Mouse (Mus musculus): Measurements from ENCODE around the gene Gnpat. TPM values are rescaled to one million over a fixed set of nuclear protein-coding genes. Genes with fewer than 3 reads are reported as not detected.

Gene Gnpat
- polyA plus RNA-seq, 1 experiment from 2014 or later: 41.4 TPM

GRCm38 (mm10) chr8:124831531-124831930, 31.3 kb upstream of the Gnpat start:
- H3K4me1 ChIP-seq (replicated peaks; ENCODE audit: control insufficient read depth, insufficient read depth): no peaks in the 10 kb centered on the region
- no peaks in the 10 kb centered on the region for H3K9me3 ChIP-seq (ENCODE audit: control insufficient read depth, low read length)
- no peaks in the 10 kb centered on the region for H3K36me3 ChIP-seq (ENCODE audit: control insufficient read depth, insufficient read depth, low read length)
- no peak overlapping the region for H3K27ac ChIP-seq (replicated peaks)
- WGBS: 75% methylated on average over 6 of the region's 6 CpGs
- no peaks in the 10 kb centered on the region for H3K27me3 ChIP-seq (ENCODE audit: control insufficient read depth, insufficient read depth, low read length)
- ATAC-seq (ENCODE audit: low FRiP score, low TSS enrichment) (no peak), DNase-seq (ENCODE audit: low spot score) (no peak)
- H3K9ac ChIP-seq (ENCODE audit: low read length): no peak overlapping the region
- H3K4me2 ChIP-seq (replicated peaks; ENCODE audit: low read depth): no peak overlapping the region
- H3K4me3 ChIP-seq (ENCODE audit: low read depth, low read length): no peak overlapping the region
- TF ChIP-seq EP300 (optimal IDR thresholded peaks at IDR 0.05): no peak
- TF ChIP-seq CTCF (IDR thresholded peaks at IDR 0.05; ENCODE audit: low read depth): no peak

GRCm38 (mm10) chr8:124831941-124832340, 30.9 kb upstream of the Gnpat start:
- Histone ChIP-seq H3K27me3 (ENCODE audit: control insufficient read depth, insufficient read depth, low read length) (no peaks in the 10 kb centered on the region), H3K9ac (ENCODE audit: low read length) (no peak overlapping the region), H3K27ac (replicated peaks) (no peak overlapping the region), H3K4me1 (replicated peaks; ENCODE audit: control insufficient read depth, insufficient read depth) (no peaks in the 10 kb centered on the region), H3K9me3 (ENCODE audit: control insufficient read depth, low read length) (no peaks in the 10 kb centered on the region), H3K36me3 (ENCODE audit: control insufficient read depth, insufficient read depth, low read length) (no peaks in the 10 kb centered on the region), H3K4me2 (replicated peaks; ENCODE audit: low read depth) (no peak overlapping the region), H3K4me3 (ENCODE audit: low read depth, low read length) (no peak overlapping the region)
- DNase-seq (ENCODE audit: low spot score): no peak
- no peak for TF ChIP-seq EP300 (optimal IDR thresholded peaks at IDR 0.05)
- no peak for TF ChIP-seq CTCF (IDR thresholded peaks at IDR 0.05; ENCODE audit: low read depth)
- 87% methylated on average over 6 of the region's 6 CpGs for WGBS
- ATAC-seq (ENCODE audit: low FRiP score, low TSS enrichment): no peak

GRCm38 (mm10) chr8:124833430-124834205, 29.2 kb upstream of the Gnpat start:
- DNase-seq (ENCODE audit: low spot score): no peak
- Histone ChIP-seq H3K4me1 (replicated peaks; ENCODE audit: control insufficient read depth, insufficient read depth) (no peaks in the 10 kb centered on the region), H3K36me3 (ENCODE audit: control insufficient read depth, insufficient read depth, low read length) (no peaks in the 10 kb centered on the region), H3K9me3 (ENCODE audit: control insufficient read depth, low read length) (no peaks in the 10 kb centered on the region), H3K4me3 (ENCODE audit: low read depth, low read length) (peak overlapping the region; percentile 0; the same call in 1 of the 2 replicates), H3K27ac (replicated peaks) (no peak overlapping the region), H3K27me3 (ENCODE audit: control insufficient read depth, insufficient read depth, low read length) (no peaks in the 10 kb centered on the region), H3K9ac (ENCODE audit: low read length) (0 out of 2 replicates have a peak overlapping the region, but pooled peaks have one; percentile 14), H3K4me2 (replicated peaks; ENCODE audit: low read depth) (peak overlapping the region; percentile 35)
- WGBS: 29% methylated on average over 15 of the region's 15 CpGs
- no peak for TF ChIP-seq CTCF (IDR thresholded peaks at IDR 0.05; ENCODE audit: low read depth)
- no peak for TF ChIP-seq EP300 (optimal IDR thresholded peaks at IDR 0.05)
- ATAC-seq (ENCODE audit: low FRiP score, low TSS enrichment): no peak

GRCm38 (mm10) chr8:124835848-124836247, 27.0 kb upstream of the Gnpat start:
- H3K4me2 ChIP-seq (replicated peaks; ENCODE audit: low read depth): no peak overlapping the region
- ATAC-seq (ENCODE audit: low FRiP score, low TSS enrichment) (no peak), DNase-seq (ENCODE audit: low spot score) (no peak)
- no peaks in the 10 kb centered on the region for H3K9me3 ChIP-seq (ENCODE audit: control insufficient read depth, low read length)
- H3K4me3 ChIP-seq (ENCODE audit: low read depth, low read length): no peak overlapping the region
- TF ChIP-seq EP300 (optimal IDR thresholded peaks at IDR 0.05) (no peak), CTCF (IDR thresholded peaks at IDR 0.05; ENCODE audit: low read depth) (no peak)
- no peaks in the 10 kb centered on the region for H3K4me1 ChIP-seq (replicated peaks; ENCODE audit: control insufficient read depth, insufficient read depth)
- peaks cover 13% of the 10 kb centered on the region for H3K36me3 ChIP-seq (ENCODE audit: control insufficient read depth, insufficient read depth, low read length)
- no peaks in the 10 kb centered on the region for H3K27me3 ChIP-seq (ENCODE audit: control insufficient read depth, insufficient read depth, low read length)
- H3K27ac ChIP-seq (replicated peaks): no peak overlapping the region
- H3K9ac ChIP-seq (ENCODE audit: low read length): no peak overlapping the region

- Histone ChIP-seq H3K36me3 (ENCODE audit: control insufficient read depth, insufficient read depth, low read length) (peaks cover 13% of the 10 kb centered on the region), H3K4me2 (replicated peaks; ENCODE audit: low read depth) (no peak overlapping the region), H3K27ac (replicated peaks) (no peak overlapping the region), H3K9ac (ENCODE audit: low read length) (no peak overlapping the region), H3K4me1 (replicated peaks; ENCODE audit: control insufficient read depth, insufficient read depth) (no peaks in the 10 kb centered on the region), H3K9me3 (ENCODE audit: control insufficient read depth, low read length) (no peaks in the 10 kb centered on the region), H3K4me3 (ENCODE audit: low read depth, low read length) (no peak overlapping the region), H3K27me3 (ENCODE audit: control insufficient read depth, insufficient read depth, low read length) (no peaks in the 10 kb centered on the region)
- WGBS: 86% methylated on average over 7 of the region's 7 CpGs
- ATAC-seq (ENCODE audit: low FRiP score, low TSS enrichment): no peak
- DNase-seq (ENCODE audit: low spot score): no peak
- TF ChIP-seq CTCF (IDR thresholded peaks at IDR 0.05; ENCODE audit: low read depth) (no peak), EP300 (optimal IDR thresholded peaks at IDR 0.05) (no peak)
These were observed 26.6 kb upstream of the Gnpat start for GRCm38 (mm10) chr8:124836273-124836672.

- ATAC-seq (ENCODE audit: low FRiP score, low TSS enrichment) (no peak), DNase-seq (ENCODE audit: low spot score) (no peak)
- Histone ChIP-seq H3K9ac (ENCODE audit: low read length) (no peak overlapping the region), H3K27ac (replicated peaks) (no peak overlapping the region), H3K27me3 (ENCODE audit: control insufficient read depth, insufficient read depth, low read length) (no peaks in the 10 kb centered on the region), H3K36me3 (ENCODE audit: control insufficient read depth, insufficient read depth, low read length) (peaks cover 13% of the 10 kb centered on the region), H3K4me1 (replicated peaks; ENCODE audit: control insufficient read depth, insufficient read depth) (no peaks in the 10 kb centered on the region), H3K4me2 (replicated peaks; ENCODE audit: low read depth) (no peak overlapping the region), H3K9me3 (ENCODE audit: control insufficient read depth, low read length) (no peaks in the 10 kb centered on the region), H3K4me3 (ENCODE audit: low read depth, low read length) (no peak overlapping the region)
- 83% methylated on average over 2 of the region's 2 CpGs for WGBS
- no peak for TF ChIP-seq EP300 (optimal IDR thresholded peaks at IDR 0.05)
- no peak for TF ChIP-seq CTCF (IDR thresholded peaks at IDR 0.05; ENCODE audit: low read depth)
These were observed 25.9 kb upstream of the Gnpat start for GRCm38 (mm10) chr8:124836907-124837306.
